Mouse (Mus musculus) hindbrain, postnatal 0 days (tissue): Measurements from ENCODE around the gene B3gnt7. TPM values are rescaled to one million over a fixed set of nuclear protein-coding genes. Genes with fewer than 3 reads are reported as not detected.
A peak's percentile ranks its signal among the peaks of the same experiment; 100 is the strongest.

Experiments
- ATAC-seq: fragments of 200-750 bp; cut with Nextera tagmentation; 2 replicates; pipeline ENCODE4 v1.8.0; 2017; ENCODE audit warnings: mild to moderate bottlenecking, moderate TSS enrichment, moderate library complexity
- DNase-seq: peaks from one replicate; pipeline ENCODE4 v3.0.0-alpha.2; 2015; ENCODE audit warnings: low spot score
- H3K27ac ChIP-seq: fragments of 300-500 bp; sonication (generic); 2 replicates; pipeline ENCODE4 v1.5.1; 2014; ENCODE audit warnings: mild to moderate bottlenecking
- H3K27me3 ChIP-seq: fragments of 300-500 bp; sonication (generic); 2 replicates; pipeline ENCODE4 v1.6.1; 2014; ENCODE audit warnings: low read length, mixed read lengths; ENCODE audit not compliant: insufficient read depth
- H3K36me3 ChIP-seq: fragments of 300-500 bp; sonication (generic); 2 replicates; pipeline ENCODE4 v1.6.1; 2014; ENCODE audit warnings: low read length, mixed read lengths; ENCODE audit not compliant: insufficient read depth
- H3K4me1 ChIP-seq: fragments of 300-500 bp; sonication (generic); 2 replicates; pipeline ENCODE4 v1.6.1; 2014; ENCODE audit warnings: antibody characterized with exemption, low read length, mixed read lengths; ENCODE audit not compliant: insufficient read depth
- H3K4me2 ChIP-seq: fragments of 300-500 bp; sonication (generic); 2 replicates; pipeline ENCODE4 v1.6.1; 2014; ENCODE audit warnings: low read depth, mild to moderate bottlenecking, low read length, moderate library complexity, mixed read lengths
- H3K4me3 ChIP-seq: fragments of 300-500 bp; sonication (generic); 2 replicates; pipeline ENCODE4 v1.5.1; 2014; ENCODE audit warnings: low read length
- H3K9ac ChIP-seq: fragments of 300-500 bp; sonication (generic); replicated peaks from 2 replicates; pipeline ENCODE4 v1.6.1; 2014; ENCODE audit warnings: mild to moderate bottlenecking, low read length, moderate library complexity, mixed read lengths
- H3K9me3 ChIP-seq: fragments of 300-500 bp; sonication (generic); 2 replicates; pipeline ENCODE4 v1.6.1; 2016; ENCODE audit warnings: low read length, mixed read lengths
- CTCF ChIP-seq: IDR thresholded peaks from 2 replicates; pipeline ENCODE4 v1.5.1; 2016; ENCODE audit warnings: antibody characterized with exemption, control low read depth, low read depth
- WGBS: fragments of 180-500 bp; shearing (Covaris S2); extraction: QIAGEN DNeasy Blood & Tissue Kit; methylation state at CpG from one replicate; pipeline ENCODE4 v1.1.7; 2014; 5-methylcytosine and 5-hydroxymethylcytosine counted together
- microRNA-seq, 2 experiments: library from miRNA; unstranded; fragments of <30 nt; microRNA quantifications; one replicate each; pipeline ENCODE4; 2016
- polyA plus RNA-seq: library from polyadenylated mRNA; unstranded; fragments of >200 nt; fragmentation: Nextera tagmentation; extraction: Ambion mirVana; gene quantifications from 2 replicates; pipeline ENCODE4 v1.2.1, GENCODE M21; 2015
- total RNA-seq: library from RNA; depleted of rRNA; stranded (reverse); fragments of >200 nt; gene quantifications from 2 replicates; pipeline ENCODE4 v1.2.3, GENCODE M21; 2014; rRNA removed

The B3gnt7 gene
- total and polyA plus RNA-seq, 2 experiments from 2014 or later: 9.2 to 12.6 TPM

GRCm38 (mm10) chr1:86349201-86349600 lies 46.6 kb downstream of the B3gnt7 start:
- H3K27me3 ChIP-seq: no peaks in the 10 kb centered on the region
- no peak overlapping the region for H3K4me3 ChIP-seq
- H3K36me3 ChIP-seq: peaks cover 61% of the 10 kb centered on the region
- H3K4me1 ChIP-seq: no peaks in the 10 kb centered on the region
- no peak overlapping the region for H3K27ac ChIP-seq
- no peak for TF ChIP-seq CTCF
- H3K9me3 ChIP-seq: no peaks in the 10 kb centered on the region
- ATAC-seq (0 out of 2 replicates have a peak, but pooled peaks have one; percentile 27), DNase-seq (no peak)
- no peak overlapping the region for H3K9ac ChIP-seq
- no peak overlapping the region for H3K4me2 ChIP-seq
- 91% methylated on average over 3 of the region's 3 CpGs for WGBS

GRCm38 (mm10) chr1:86349696-86350095 lies 47.1 kb downstream of the B3gnt7 start:
- no peak for DNase-seq
- H3K9me3 ChIP-seq: no peaks in the 10 kb centered on the region
- no peak overlapping the region for H3K4me3 ChIP-seq
- H3K4me2 ChIP-seq: no peak overlapping the region
- H3K9ac ChIP-seq: no peak overlapping the region
- no peak for ATAC-seq
- 76% methylated on average over 1 of the region's 1 CpGs for WGBS
- H3K4me1 ChIP-seq: no peaks in the 10 kb centered on the region
- H3K27ac ChIP-seq: no peak overlapping the region
- H3K36me3 ChIP-seq: peaks cover 66% of the 10 kb centered on the region
- no peaks in the 10 kb centered on the region for H3K27me3 ChIP-seq
- no peak for TF ChIP-seq CTCF

GRCm38 (mm10) chr1:86350576-86350975 lies 47.9 kb downstream of the B3gnt7 start:
- no peak for DNase-seq
- Histone ChIP-seq H3K27me3 (no peaks in the 10 kb centered on the region), H3K36me3 (peaks cover 73% of the 10 kb centered on the region), H3K4me1 (no peaks in the 10 kb centered on the region), H3K9me3 (no peaks in the 10 kb centered on the region), H3K4me2 (no peak overlapping the region), H3K27ac (no peak overlapping the region), H3K4me3 (no peak overlapping the region), H3K9ac (no peak overlapping the region)
- ATAC-seq: no peak
- WGBS: 86% methylated on average over 8 of the region's 8 CpGs
- no peak for TF ChIP-seq CTCF

- Histone ChIP-seq H3K36me3 (peaks cover 75% of the 10 kb centered on the region), H3K9me3 (no peaks in the 10 kb centered on the region), H3K4me2 (no peak overlapping the region), H3K4me3 (no peak overlapping the region), H3K9ac (no peak overlapping the region), H3K27me3 (no peaks in the 10 kb centered on the region), H3K27ac (no peak overlapping the region), H3K4me1 (no peaks in the 10 kb centered on the region)
- no peak for TF ChIP-seq CTCF
- DNase-seq (no peak), ATAC-seq (no peak)
- WGBS: 91% methylated on average over 2 of the region's 2 CpGs
These were observed 51.6 kb downstream of the B3gnt7 start for GRCm38 (mm10) chr1:86354186-86354585.

Small RNA genes within 50 kb of the gene (microRNA-seq; reads per million reads assigned to microRNA genes)
- 11.5 to 15.0 reads per million in 2 experiments for gene mmu-mir-3535

Other genes with a start within 250 kb of the B3gnt7 start
- 74.0 and 127 TPM in 2 replicates for gene Psmd1, start 238.4 kb upstream of the B3gnt7 start, total RNA-seq
- gene Psmd1, start 238.4 kb upstream of the B3gnt7 start, polyA plus RNA-seq: 183 TPM in 2 replicates
- not detected in 2 replicates for gene Htr2b, start 190.9 kb upstream of the B3gnt7 start, total RNA-seq
- gene Htr2b, start 190.9 kb upstream of the B3gnt7 start, polyA plus RNA-seq: 0.24 and 0.44 TPM in 2 replicates
- gene Gm21972, start 169.2 kb upstream of the B3gnt7 start, total RNA-seq: 4.0 and 5.2 TPM in 2 replicates
- gene Gm21972, start 169.2 kb upstream of the B3gnt7 start, polyA plus RNA-seq: 0.29 TPM in 1 of 2 replicates, not detected in the other
- 13.6 and 21.0 TPM in 2 replicates for gene Armc9, start 148.1 kb upstream of the B3gnt7 start, total RNA-seq
- 34.9 and 38.1 TPM in 2 replicates for gene Armc9, start 148.1 kb upstream of the B3gnt7 start, polyA plus RNA-seq
- gene Ncl, start 56.6 kb downstream of the B3gnt7 start, total RNA-seq: 15.1 and 17.2 TPM in 2 replicates
- 203 and 213 TPM in 2 replicates for gene Ncl, start 56.6 kb downstream of the B3gnt7 start, polyA plus RNA-seq
- 0.16 TPM in 1 of 2 replicates, not detected in the other for gene Nmur1, start 123.4 kb downstream of the B3gnt7 start, total RNA-seq
- 0.16 and 0.24 TPM in 2 replicates for gene Nmur1, start 123.4 kb downstream of the B3gnt7 start, polyA plus RNA-seq
- not detected in 2 replicates for gene Tex44, start 123.5 kb downstream of the B3gnt7 start, total RNA-seq
- not detected in 2 replicates for gene Tex44, start 123.5 kb downstream of the B3gnt7 start, polyA plus RNA-seq
- 619 and 723 TPM in 2 replicates for gene Ptma, start 223.9 kb downstream of the B3gnt7 start, total RNA-seq
- 1,399 and 1,474 TPM in 2 replicates for gene Ptma, start 223.9 kb downstream of the B3gnt7 start, polyA plus RNA-seq